Comparison of ENCODE assay signal across 13 mouse cellular contexts in genomic region chr6:115946389-115946788, GRCm38 (mm10). TPM values are rescaled to one million over a fixed set of nuclear protein-coding genes. Genes with fewer than 3 reads are reported as not detected.
DNase-seq lines count a peak whose midpoint lies in the region; ATAC-seq lines count a peak whose summit lies in the region.
"Had no signal": no experiment of that assay in that cellular context is flagged by ENCODE, and none has a peak within 500 bp of the region (broad histone marks: within the 10 kb centered on the region; RNA-seq: fewer than 3 reads in every experiment).

No protein-coding gene starts in this region.

- 11% methylated on average over 6 of the region's 6 CpGs for WGBS in heart, embryonic 13.5 days
- WGBS in hindbrain, embryonic 16.5 days: 24% methylated on average over 6 of the region's 6 CpGs

- H3K27ac ChIP-seq in heart, embryonic 13.5 days (replicated peaks): peak overlapping the region; percentile 63
- no peak overlapping the region for H3K27ac ChIP-seq in hindbrain, embryonic 16.5 days (ENCODE audit: low read depth, low read length)
- H3K27ac ChIP-seq: gastrocnemius, adult 2 months had no signal

- H3K9me3 ChIP-seq in heart, embryonic 13.5 days: no peaks in the 10 kb centered on the region
- H3K9me3 ChIP-seq in hindbrain, embryonic 16.5 days (ENCODE audit: control insufficient read depth, low read length): no peaks in the 10 kb centered on the region

- H3K4me2 ChIP-seq in heart, embryonic 13.5 days: 0 out of 2 replicates have a peak overlapping the region, but pooled peaks have one; percentile 3
- H3K4me2 ChIP-seq in hindbrain, embryonic 16.5 days (ENCODE audit: low read length): no peak overlapping the region

- H3K4me1 ChIP-seq in heart, embryonic 13.5 days: peaks cover 52% of the 10 kb centered on the region
- H3K4me1 ChIP-seq in hindbrain, embryonic 16.5 days (ENCODE audit: control insufficient read depth, insufficient read depth, low read depth, low read length): no peaks in the 10 kb centered on the region

- DNase-seq in heart, adult 11 months: no peak
- peak; percentile 76 for DNase-seq in 416B (ENCODE audit: low read depth)
- peak; percentile 50 for DNase-seq in NIH3T3 (ENCODE audit: low read depth)
- no peak for DNase-seq in kidney, adult 9 months
- no peak for DNase-seq in layer of hippocampus, adult 8-10 months (ENCODE audit: low spot score in 2 of 2)
- DNase-seq in urinary bladder, postnatal 14 days (ENCODE audit: low spot score): no peak
- DNase-seq: cerebellum, postnatal 36 days; gastrocnemius, adult 2 months had no signal

- H3K36me3 ChIP-seq in heart, embryonic 13.5 days: no peaks in the 10 kb centered on the region
- H3K36me3 ChIP-seq in hindbrain, embryonic 16.5 days (ENCODE audit: control insufficient read depth, insufficient read depth, low read length): no peaks in the 10 kb centered on the region

- H3K9ac ChIP-seq in heart, embryonic 13.5 days: peak overlapping the region; percentile 2; the same call in 1 of the 2 replicates
- H3K9ac ChIP-seq in hindbrain, embryonic 16.5 days (ENCODE audit: low read depth, low read length): no peak overlapping the region

- no peaks in the 10 kb centered on the region for H3K27me3 ChIP-seq in heart, embryonic 13.5 days (replicated peaks)
- no peaks in the 10 kb centered on the region for H3K27me3 ChIP-seq in hindbrain, embryonic 16.5 days (replicated peaks; ENCODE audit: control insufficient read depth, insufficient read depth, low read length)

- no peak overlapping the region for H3K4me3 ChIP-seq in heart, embryonic 13.5 days
- no peak overlapping the region for H3K4me3 ChIP-seq in hindbrain, embryonic 16.5 days (ENCODE audit: low read length)
- H3K4me3 ChIP-seq: gastrocnemius, adult 2 months had no signal

- no peak for ATAC-seq in heart, embryonic 13.5 days (ENCODE audit: extremely low read depth, insufficient number of reproducible peaks, low FRiP score, low TSS enrichment)
- peak; percentile 64; the same call in 1 of the 2 replicates for ATAC-seq in hindbrain, embryonic 16.5 days

RNA-seq across cellular contexts. Expression of gene H1foo, which starts 1.7 kb away (rescaled TPM):
- polyA plus RNA-seq in heart, embryonic 13.5 days (2015; fragmentation: Nextera tagmentation; extraction: Ambion mirVana): not detected in 2 replicates
- polyA plus RNA-seq in hindbrain, embryonic 16.5 days (2015; fragmentation: Nextera tagmentation; extraction: Ambion mirVana): not detected in 2 replicates
- not detected for total RNA-seq in layer of hippocampus, adult 8-10 months (2022)
- total RNA-seq: gastrocnemius, adult 2 months; layer of hippocampus, postnatal 10 days had no signal
- polyA plus RNA-seq: liver, embryonic 16.5 days; testis, adult 2 months had no signal

RNA-seq across cellular contexts. Expression of gene Rho, which starts 14.8 kb away (rescaled TPM):
- polyA plus RNA-seq in heart, embryonic 13.5 days (2015; fragmentation: Nextera tagmentation; extraction: Ambion mirVana): 0.08 TPM in 1 of 2 replicates, not detected in the other
- polyA plus RNA-seq in hindbrain, embryonic 16.5 days (2015; fragmentation: Nextera tagmentation; extraction: Ambion mirVana): 0.35 and 0.50 TPM in 2 replicates
- total RNA-seq in layer of hippocampus, adult 8-10 months (2022): 1 to 10 TPM in 1 of 4 experiments, under 1 TPM in 3; 0.45 to 1.7 (median 0.72) TPM
- polyA plus RNA-seq: liver, embryonic 16.5 days had no signal

RNA-seq across cellular contexts. Expression of gene Plxnd1, which starts 48.4 kb away (rescaled TPM):
- 39.6 and 43.5 TPM in 2 replicates for polyA plus RNA-seq in heart, embryonic 13.5 days (2015; fragmentation: Nextera tagmentation; extraction: Ambion mirVana)
- 8.5 and 10.5 TPM in 2 replicates for polyA plus RNA-seq in hindbrain, embryonic 16.5 days (2015; fragmentation: Nextera tagmentation; extraction: Ambion mirVana)
- 10 to 100 TPM; 17.9 to 35.6 (median 31.1) TPM for total RNA-seq in layer of hippocampus, adult 8-10 months (2022)

Comparison
In these comparisons a context has a peak if more than half of its experiments do, and no peak if none do; other contexts are left out.
1. DNase-seq: peak in 416B (single experiment) and NIH3T3 (single experiment); none in heart, adult 11 months (single experiment), kidney, adult 9 months (single experiment), layer of hippocampus, adult 8-10 months (0 of 2) and urinary bladder, postnatal 14 days (single experiment).